Mouse (Mus musculus) regulatory T cell (primary cell): ENCODE results near the gene Arid3c.
"Not testable (repeated sequence)": the region's sequence is repeated elsewhere in the genome, so short reads cannot be mapped to it uniquely, and the experiment has no call there.

Experiments used
- in situ Hi-C: fragments of 300-600 bp; cut with MboI, MseI; formaldehyde crosslinking; loops from one replicate; pipeline ENCODE4 v1.15.1; 2025; ENCODE audit warnings: high pct_unique_total_duplicates

The Arid3c gene

GRCm38 (mm10) chr4:41731052-41731765 is at the start of gene Arid3c:
TSS of gene Arid3c (minus strand) at chr4:41731142.
- in situ Hi-C loops: loop anchor here (25.0 kb wide), 1 partner anchor 1469 kb away; the partner anchor contains the start of genes Smim27 and Topors

GRCm38 (mm10) chr4:41775840-41776239 is 44.9 kb upstream of the Arid3c start:
- in situ Hi-C loops: not testable (repeated sequence)

GRCm38 (mm10) chr4:41774506-41774905 is 43.6 kb upstream of the Arid3c start:
- in situ Hi-C loops: loop anchor here (25.0 kb wide), 1 partner anchor 138 kb away; the partner anchor contains the start of gene Gm21541

GRCm38 (mm10) chr4:41774002-41774401 is 43.1 kb upstream of the Arid3c start, which contains the start of gene Ccl27a:
TSS of gene Ccl27a (minus strand) at chr4:41774247.
- in situ Hi-C loops: loop anchor here (25.0 kb wide), 1 partner anchor 138 kb away; the partner anchor contains the start of gene Gm21541

DNA sequence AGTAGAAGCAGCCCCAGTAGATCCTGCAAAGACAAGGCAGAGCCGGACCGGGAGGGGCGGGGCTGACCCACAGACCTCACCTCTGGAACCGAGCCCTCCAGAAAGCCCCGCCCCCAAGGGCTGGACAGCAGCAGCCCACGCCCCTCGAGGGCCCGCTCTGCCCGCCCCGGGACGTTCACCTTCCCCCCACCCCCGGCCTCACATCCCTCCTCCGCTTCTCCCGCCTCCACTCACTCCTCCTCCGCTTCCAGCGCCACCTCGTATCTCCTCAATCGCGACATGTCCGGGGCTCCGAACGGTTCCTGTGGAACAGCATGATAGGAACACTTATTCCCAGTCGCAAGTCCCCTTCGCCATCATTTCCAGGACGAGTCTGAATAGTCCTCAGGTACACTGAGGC is 42.6 kb upstream of the Arid3c start:
- in situ Hi-C loops: loop anchor here (25.0 kb wide), 1 partner anchor 139 kb away; the partner anchor contains the start of gene Gm21541

- in situ Hi-C loops: loop anchor here (25.0 kb wide), 1 partner anchor 139 kb away; the partner anchor contains the start of gene Gm21541
Observed at GRCm38 (mm10) chr4:41772946-41773345, 42.0 kb upstream of the Arid3c start.

GRCm38 (mm10) chr4:41767301-41767700 is 36.4 kb upstream of the Arid3c start:
- in situ Hi-C loops: loop anchor here (5.0 to 25.0 kb wide), 3 partner anchors 145 to 898 kb away; partner anchors contain the start of genes Gm21541 and Il11ra2

DNA sequence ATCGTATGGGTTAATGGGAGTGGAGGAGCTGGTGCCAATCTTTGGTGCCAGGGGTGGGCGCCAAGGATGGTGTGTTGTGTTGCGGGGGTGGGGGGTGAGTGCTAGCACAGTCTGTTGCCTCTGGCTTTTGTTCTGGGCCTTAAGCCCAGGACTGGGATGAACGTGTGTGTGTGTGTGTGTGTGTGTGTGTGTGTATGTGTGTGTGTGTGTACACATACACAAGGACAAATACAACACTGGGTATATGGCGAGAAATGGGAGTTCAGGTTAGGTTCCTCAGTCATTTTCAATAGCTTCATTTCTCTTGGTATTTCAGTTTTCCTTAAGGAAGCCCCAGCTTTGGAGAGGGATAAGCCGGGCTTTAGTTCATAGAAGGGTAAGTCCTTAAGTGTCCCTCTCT is 32.2 kb upstream of the Arid3c start:
- in situ Hi-C loops: loop anchor here (10.0 to 25.0 kb wide), 2 partner anchors 149 to 902 kb away; partner anchors contain the start of genes Gm21541 and Il11ra2

DNA sequence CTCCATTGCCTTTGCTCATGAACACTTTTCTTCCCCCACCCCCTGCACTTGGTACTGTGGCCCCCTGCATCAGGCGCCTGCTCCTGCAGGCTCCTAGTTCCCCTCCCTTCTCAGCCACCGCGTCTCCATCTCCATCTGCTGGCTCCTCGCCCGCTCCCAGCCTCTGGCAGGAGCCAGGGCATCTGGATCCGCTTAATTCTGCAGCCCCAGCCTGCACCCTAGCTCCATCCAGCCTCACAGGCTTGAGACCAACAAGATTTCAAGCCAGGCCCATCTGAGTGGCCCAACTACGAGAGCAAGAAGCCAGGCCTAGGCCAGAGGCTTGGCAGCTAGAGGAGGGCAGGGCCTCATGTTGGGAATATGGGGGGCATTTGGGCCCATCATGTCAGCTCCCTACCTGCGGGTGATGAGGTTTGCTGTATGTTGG is 31.8 kb upstream of the Arid3c start:
- in situ Hi-C loops: loop anchor here (10.0 to 25.0 kb wide), 2 partner anchors 150 to 902 kb away; partner anchors contain the start of genes Gm21541 and Il11ra2

- in situ Hi-C loops: loop anchor here (10.0 to 25.0 kb wide), 2 partner anchors 150 to 903 kb away; partner anchors contain the start of genes Gm21541 and Il11ra2
Observed at GRCm38 (mm10) chr4:41762099-41762687, 31.3 kb upstream of the Arid3c start.

GRCm38 (mm10) chr4:41761680-41762079 is 30.7 kb upstream of the Arid3c start:
- in situ Hi-C loops: loop anchor here (10.0 to 25.0 kb wide), 2 partner anchors 151 to 903 kb away; partner anchors contain the start of genes Gm21541 and Il11ra2

DNA sequence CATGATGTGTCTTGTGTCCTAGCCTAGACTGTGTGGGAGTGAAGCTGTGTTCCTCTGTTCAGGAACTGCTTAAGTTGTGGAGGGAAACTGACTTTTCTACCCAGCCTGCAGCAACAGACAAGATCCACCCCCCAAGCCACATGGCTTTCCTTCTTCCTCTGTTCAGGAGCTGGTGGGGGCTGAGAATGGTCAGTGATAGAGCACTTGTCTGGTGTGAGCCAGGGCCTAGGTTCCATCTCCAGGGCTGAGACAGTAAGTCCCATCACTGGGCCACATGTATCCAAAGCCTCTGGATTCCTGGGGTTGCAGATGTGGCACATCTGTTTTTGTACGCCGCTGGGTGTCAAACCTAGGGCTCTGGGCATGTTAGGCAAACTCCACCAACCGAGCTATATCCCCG is 30.0 kb upstream of the Arid3c start:
- in situ Hi-C loops: loop anchor here (10.0 to 25.0 kb wide), 2 partner anchors 151 to 904 kb away; partner anchors contain the start of genes Gm21541 and Il11ra2

GRCm38 (mm10) chr4:41760288-41760721 is 29.4 kb upstream of the Arid3c start:
- in situ Hi-C loops: loop anchor here (10.0 to 25.0 kb wide), 2 partner anchors 152 to 904 kb away; partner anchors contain the start of genes Gm21541 and Il11ra2

DNA sequence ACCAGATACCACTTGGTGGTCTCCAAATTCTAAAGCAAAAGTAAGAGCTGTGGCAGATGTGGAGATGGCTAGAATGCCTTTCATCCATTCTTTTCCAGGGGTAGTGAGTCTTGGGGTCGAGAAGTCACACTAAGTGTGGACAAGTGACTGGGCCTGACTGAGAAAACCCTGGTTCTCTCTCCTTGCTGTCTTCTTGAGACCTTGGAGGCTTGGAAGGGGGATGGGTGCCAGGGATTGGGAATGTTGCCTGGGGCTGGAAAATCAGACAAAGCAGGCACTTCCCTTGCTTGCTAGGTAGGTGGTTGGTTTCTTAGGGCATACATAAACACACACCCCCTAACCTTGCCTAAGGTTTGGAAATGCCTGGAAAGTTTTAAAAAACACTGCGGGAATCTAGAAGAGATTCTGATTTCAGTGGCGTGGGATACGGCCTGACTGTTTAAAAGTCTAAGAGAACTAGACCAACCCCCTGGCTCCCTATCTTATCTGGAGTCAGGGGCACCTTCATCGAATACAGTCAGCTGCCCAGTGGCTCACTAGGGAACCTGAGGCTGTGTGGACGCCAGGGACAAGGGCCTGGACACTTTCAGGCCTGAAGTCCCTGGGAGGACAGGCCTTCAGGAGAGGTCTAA is 28.8 kb upstream of the Arid3c start:
- in situ Hi-C loops: loop anchor here (10.0 to 25.0 kb wide), 2 partner anchors 153 to 905 kb away; partner anchors contain the start of genes Gm21541 and Il11ra2

GRCm38 (mm10) chr4:41759206-41759605 is 28.3 kb upstream of the Arid3c start:
- in situ Hi-C loops: loop anchor here (25.0 kb wide), 1 partner anchor 153 kb away; the partner anchor contains the start of gene Gm21541

DNA sequence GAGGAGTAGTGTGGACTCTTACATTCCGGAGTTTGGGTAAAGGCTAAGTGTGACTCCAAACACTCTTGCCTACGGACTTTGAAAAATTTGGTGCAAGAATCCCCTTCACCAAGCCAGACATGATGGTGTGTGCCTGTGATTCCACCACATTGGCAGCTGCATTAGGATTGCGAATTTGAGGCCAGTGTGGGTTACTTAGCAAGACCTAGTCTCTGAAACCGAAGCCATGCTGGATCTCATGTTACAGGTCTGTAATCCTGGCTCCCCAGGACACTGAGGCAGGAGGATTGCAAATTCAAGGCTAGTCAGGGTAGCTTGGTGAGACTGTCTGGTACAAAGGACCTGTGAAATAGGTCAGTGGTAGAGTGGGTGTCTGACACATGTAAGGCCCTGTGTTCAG is 27.8 kb upstream of the Arid3c start:
- in situ Hi-C loops: loop anchor here (25.0 kb wide), 1 partner anchor 154 kb away; the partner anchor contains the start of gene Gm21541

DNA sequence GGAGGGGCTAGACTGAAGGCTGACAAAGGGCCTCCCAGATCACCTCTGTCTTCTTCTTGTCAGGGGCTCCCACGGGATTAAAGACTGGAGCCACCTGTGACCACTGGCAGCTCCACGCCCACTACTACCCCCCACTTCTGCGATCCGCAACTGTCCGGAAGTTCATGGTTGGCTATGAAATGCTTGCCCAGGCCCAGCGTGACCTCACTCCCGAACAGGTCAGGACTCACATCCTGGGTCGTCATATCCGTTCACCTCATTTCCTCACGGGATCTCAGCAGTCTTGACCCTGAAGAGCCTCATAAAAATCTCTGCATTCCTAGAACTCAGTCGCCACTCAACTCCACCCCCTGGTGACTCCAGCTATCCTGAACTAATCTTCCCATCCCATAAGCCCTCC is 27.1 kb upstream of the Arid3c start:
- in situ Hi-C loops: loop anchor here (25.0 kb wide), 1 partner anchor 154 kb away; the partner anchor contains the start of gene Gm21541

GRCm38 (mm10) chr4:41757321-41757720 is 26.4 kb upstream of the Arid3c start:
- in situ Hi-C loops: loop anchor here (25.0 kb wide), 1 partner anchor 155 kb away; the partner anchor contains the start of gene Gm21541

DNA sequence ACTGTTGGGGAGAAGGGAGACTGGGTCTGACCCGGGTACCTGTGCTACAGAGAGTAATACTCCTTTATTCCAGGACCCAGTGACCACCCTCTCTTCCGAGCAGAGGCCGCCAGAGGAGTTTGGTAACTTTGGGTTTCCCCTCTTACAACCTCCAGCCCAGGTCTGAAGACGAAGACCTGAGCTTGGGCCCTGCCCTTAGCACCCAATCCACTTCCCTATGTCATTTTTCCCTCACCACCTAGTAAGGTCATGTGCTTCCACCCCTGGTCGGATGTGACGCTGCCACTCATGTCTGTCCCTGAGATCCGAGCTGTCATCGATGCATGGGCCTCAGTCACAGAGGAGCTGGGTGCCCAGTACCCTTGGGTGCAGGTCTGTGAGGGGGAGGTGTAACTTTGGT is 25.5 kb upstream of the Arid3c start:
- in situ Hi-C loops: loop anchor here (25.0 kb wide), 1 partner anchor 156 kb away; the partner anchor contains the start of gene Gm21541
